Mouse (Mus musculus): ENCODE results near the gene Fgfr2.

DNA sequence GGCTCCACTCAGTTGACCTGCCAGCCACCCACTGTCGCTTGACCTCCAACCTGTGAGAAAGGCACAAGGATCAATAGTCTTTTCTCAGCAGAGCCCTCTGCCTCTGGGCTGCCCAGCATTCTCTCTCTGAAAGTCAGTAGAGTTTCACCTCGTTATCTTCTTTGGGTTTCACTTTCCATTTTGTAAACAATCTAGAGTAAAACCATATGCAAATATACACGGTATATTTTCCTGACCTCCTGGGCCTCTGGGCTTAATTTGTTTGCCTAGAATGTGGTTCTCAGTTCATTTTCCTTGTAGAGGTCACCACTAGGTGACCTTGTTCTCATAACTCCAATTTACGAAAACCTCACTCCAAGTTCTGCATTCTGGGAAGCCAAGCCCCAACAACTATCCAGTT lies 2322.5 kb downstream of the Fgfr2 start:
- TF ChIP-seq TCF12 (IDR thresholded peaks at IDR 0.05; ENCODE audit: insufficient read depth, poor library complexity, severe bottlenecking): no peak
- no peak for TF ChIP-seq POLR2A (IDR thresholded peaks at IDR 0.05; ENCODE audit: insufficient read length, low read depth)
- no peak for TF ChIP-seq MAX (IDR thresholded peaks at IDR 0.05; ENCODE audit: low read depth)
- no peak for TF ChIP-seq CEBPB (IDR thresholded peaks at IDR 0.05; ENCODE audit: insufficient read depth, poor library complexity, severe bottlenecking)
- no peak for TF ChIP-seq USF1 (IDR thresholded peaks at IDR 0.05; ENCODE audit: low read depth)
- TF ChIP-seq SRF (IDR thresholded peaks at IDR 0.05; ENCODE audit: control insufficient read depth, insufficient read length, low read depth): no peak
- TF ChIP-seq MYOD1 (IDR thresholded peaks at IDR 0.05; ENCODE audit: control insufficient read depth in 1 of 3, insufficient read length in 2 of 3, low read depth in 2 of 3): no peak
- no peak for TF ChIP-seq E2F4 (IDR thresholded peaks at IDR 0.05; ENCODE audit: insufficient read depth)
